Mouse (Mus musculus) forebrain, embryonic 11.5 days (tissue): Measurements from ENCODE around the gene Gemin4. TPM values are rescaled to one million over a fixed set of nuclear protein-coding genes. Genes with fewer than 3 reads are reported as not detected.

Experiments
- ATAC-seq: fragments of 200-750 bp; cut with Nextera tagmentation; replicated peaks from 2 replicates; pipeline ENCODE4 v1.8.0; 2017; ENCODE audit warnings: moderate TSS enrichment; ENCODE audit not compliant: low FRiP score
- DNase-seq: peaks from one replicate; pipeline ENCODE4 v3.0.0-alpha.2; 2017; ENCODE audit warnings: low spot score
- H3K27ac ChIP-seq: fragments of 300-500 bp; sonication (generic); 2 replicates; pipeline ENCODE4 v1.5.1; 2014; ENCODE audit warnings: low read depth, low read length
- H3K27me3 ChIP-seq: fragments of 300-500 bp; sonication (generic); 2 replicates; pipeline ENCODE4 v1.6.1; 2014; ENCODE audit warnings: mild to moderate bottlenecking, low read length, mixed read lengths; ENCODE audit not compliant: control insufficient read depth, insufficient read depth
- H3K36me3 ChIP-seq: fragments of 300-500 bp; sonication (generic); 2 replicates; pipeline ENCODE4 v1.6.1; 2014; ENCODE audit warnings: mild to moderate bottlenecking, low read length, moderate library complexity, mixed read lengths; ENCODE audit not compliant: control insufficient read depth, insufficient read depth
- H3K4me1 ChIP-seq: fragments of 300-500 bp; sonication (generic); replicated peaks from 2 replicates; pipeline ENCODE4 v1.6.1; 2014; ENCODE audit warnings: low read length, mixed read lengths; ENCODE audit not compliant: control insufficient read depth, insufficient read depth
- H3K4me2 ChIP-seq: fragments of 300-500 bp; sonication (generic); 2 replicates; pipeline ENCODE4 v1.6.1; 2014; ENCODE audit warnings: low read depth, mild to moderate bottlenecking, low read length, moderate library complexity, mixed read lengths; ENCODE audit not compliant: severe bottlenecking
- H3K4me3 ChIP-seq: fragments of 300-500 bp; sonication (generic); 2 replicates; pipeline ENCODE4 v1.5.1; 2014; ENCODE audit warnings: low read depth, low read length
- H3K9ac ChIP-seq: fragments of 300-500 bp; sonication (generic); 2 replicates; pipeline ENCODE4 v1.6.1; 2014; ENCODE audit warnings: low read length
- H3K9me3 ChIP-seq: fragments of 300-500 bp; sonication (generic); 2 replicates; pipeline ENCODE4 v1.6.1; 2016; ENCODE audit warnings: low read length, mixed read lengths; ENCODE audit not compliant: control insufficient read depth
- WGBS: fragments of 180-500 bp; shearing (Covaris S2); extraction: QIAGEN DNeasy Blood & Tissue Kit; methylation state at CpG from one replicate; pipeline ENCODE4 v1.1.7; 2014; 5-methylcytosine and 5-hydroxymethylcytosine counted together
- polyA plus RNA-seq: library from polyadenylated mRNA; unstranded; fragments of >200 nt; fragmentation: Nextera tagmentation; extraction: Ambion mirVana; gene quantifications from 2 replicates; pipeline ENCODE4 v1.2.1, GENCODE M21; 2014

Gemin4 gene
- polyA plus RNA-seq, 1 experiment from 2014 or later = 46.2 TPM

DNA sequence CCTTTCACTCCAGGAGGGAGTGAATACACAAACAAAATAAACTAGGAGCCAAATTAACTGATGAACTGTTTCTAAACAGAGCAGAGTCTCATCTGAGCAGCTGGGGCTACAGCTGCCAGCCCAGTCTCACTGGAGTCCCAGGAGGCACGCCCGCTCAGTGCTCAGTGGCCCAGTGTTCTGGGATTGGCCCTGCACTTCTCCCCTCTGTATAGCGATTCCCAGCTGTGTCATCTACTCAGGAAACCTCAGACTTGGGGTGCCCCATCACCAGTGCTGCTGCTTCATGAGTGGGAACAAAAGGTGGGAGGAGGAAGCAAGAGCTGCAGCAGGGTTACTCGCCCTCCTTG is 36.4 kb upstream of the Gemin4 start:
- Histone ChIP-seq H3K36me3 (no peaks in the 10 kb centered on the region; the same call in 1 of the 2 replicates), H3K9me3 (no peaks in the 10 kb centered on the region), H3K4me3 (no peak overlapping the region), H3K4me1 (peaks cover 5% of the 10 kb centered on the region; the same call in 1 of the 2 replicates), H3K9ac (no peak overlapping the region), H3K4me2 (no peak overlapping the region), H3K27me3 (no peaks in the 10 kb centered on the region), H3K27ac (peak overlapping the region; percentile 7; the same call in 1 of the 2 replicates)
- ATAC-seq (no peak), DNase-seq (no peak)
- WGBS = 76% methylated on average over 4 of the region's 4 CpGs

GRCm38 (mm10) chr11:76253145-76253917 is 35.9 kb upstream of the Gemin4 start:
- Histone ChIP-seq H3K27ac (0 out of 2 replicates have a peak overlapping the region, but pooled peaks have one; percentile 7), H3K9ac (no peak overlapping the region), H3K9me3 (no peaks in the 10 kb centered on the region), H3K4me1 (peaks cover 5% of the 10 kb centered on the region; the same call in 1 of the 2 replicates), H3K27me3 (no peaks in the 10 kb centered on the region), H3K4me3 (no peak overlapping the region), H3K36me3 (no peaks in the 10 kb centered on the region; the same call in 1 of the 2 replicates), H3K4me2 (no peak overlapping the region)
- 53% methylated on average over 5 of the region's 5 CpGs for WGBS
- ATAC-seq = peak; percentile 85
- peak; percentile 90 for DNase-seq

- DNase-seq (peak; percentile 45), ATAC-seq (no peak)
- Histone ChIP-seq H3K27ac (no peak overlapping the region), H3K4me1 (peaks cover 5% of the 10 kb centered on the region; the same call in 1 of the 2 replicates), H3K9me3 (no peaks in the 10 kb centered on the region), H3K36me3 (no peaks in the 10 kb centered on the region), H3K27me3 (no peaks in the 10 kb centered on the region), H3K9ac (no peak overlapping the region), H3K4me2 (no peak overlapping the region), H3K4me3 (no peak overlapping the region)
- 71% methylated on average over 3 of the region's 3 CpGs for WGBS
Measured at GRCm38 (mm10) chr11:76252036-76252435, 34.6 kb upstream of the Gemin4 start.

DNA sequence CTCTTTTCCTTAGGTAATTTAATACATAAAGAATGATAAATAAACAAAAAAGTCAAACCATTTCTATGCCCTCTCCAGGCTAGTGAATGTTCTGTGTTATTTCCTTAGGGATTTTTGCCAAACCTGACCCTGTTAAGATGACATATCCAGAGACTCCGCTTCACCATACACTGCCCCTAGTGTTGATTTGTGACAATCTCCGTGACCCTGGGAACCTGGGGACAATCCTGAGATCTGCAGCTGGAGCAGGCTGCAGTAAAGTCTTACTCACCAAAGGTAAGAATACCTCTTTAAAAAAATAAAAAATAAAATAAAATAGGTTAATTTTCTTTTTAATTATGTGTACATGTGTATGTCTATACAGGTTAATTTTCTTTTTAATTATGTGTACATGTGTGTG is 29.8 kb upstream of the Gemin4 start:
- no peak overlapping the region for H3K27ac ChIP-seq
- ATAC-seq (no peak), DNase-seq (no peak)
- H3K27me3 ChIP-seq = no peaks in the 10 kb centered on the region
- 61% methylated on average over 2 of the region's 2 CpGs for WGBS
- H3K4me1 ChIP-seq = peaks cover 3% of the 10 kb centered on the region
- no peaks in the 10 kb centered on the region for H3K9me3 ChIP-seq
- H3K4me2 ChIP-seq = no peak overlapping the region
- H3K9ac ChIP-seq = no peak overlapping the region
- H3K4me3 ChIP-seq = no peak overlapping the region
- no peaks in the 10 kb centered on the region for H3K36me3 ChIP-seq

DNA sequence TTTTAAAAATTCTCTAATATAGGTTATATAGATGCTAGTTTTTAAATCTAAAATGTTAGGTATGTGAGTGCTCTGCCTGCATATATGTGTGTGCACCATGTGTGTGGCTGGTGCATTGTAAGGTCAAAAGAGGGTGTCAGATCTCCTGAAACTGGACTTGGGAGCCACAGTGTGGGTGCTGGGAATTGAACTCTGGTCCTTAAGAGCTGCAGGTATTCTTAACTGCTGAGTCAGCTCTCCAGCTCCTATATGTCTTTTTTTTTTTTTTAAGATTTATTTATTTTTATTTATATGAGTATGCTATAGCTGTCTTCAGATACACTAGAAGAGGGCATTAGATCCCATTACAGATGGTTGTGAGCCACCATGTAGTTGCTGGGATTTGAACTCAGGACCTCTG is 29.0 kb upstream of the Gemin4 start:
- ATAC-seq (no peak), DNase-seq (no peak)
- peaks cover 3% of the 10 kb centered on the region for H3K4me1 ChIP-seq
- H3K9ac ChIP-seq = no peak overlapping the region
- H3K9me3 ChIP-seq = no peaks in the 10 kb centered on the region
- H3K27ac ChIP-seq = no peak overlapping the region
- no peaks in the 10 kb centered on the region for H3K36me3 ChIP-seq
- no peak overlapping the region for H3K4me2 ChIP-seq
- H3K4me3 ChIP-seq = no peak overlapping the region
- no peaks in the 10 kb centered on the region for H3K27me3 ChIP-seq

DNA sequence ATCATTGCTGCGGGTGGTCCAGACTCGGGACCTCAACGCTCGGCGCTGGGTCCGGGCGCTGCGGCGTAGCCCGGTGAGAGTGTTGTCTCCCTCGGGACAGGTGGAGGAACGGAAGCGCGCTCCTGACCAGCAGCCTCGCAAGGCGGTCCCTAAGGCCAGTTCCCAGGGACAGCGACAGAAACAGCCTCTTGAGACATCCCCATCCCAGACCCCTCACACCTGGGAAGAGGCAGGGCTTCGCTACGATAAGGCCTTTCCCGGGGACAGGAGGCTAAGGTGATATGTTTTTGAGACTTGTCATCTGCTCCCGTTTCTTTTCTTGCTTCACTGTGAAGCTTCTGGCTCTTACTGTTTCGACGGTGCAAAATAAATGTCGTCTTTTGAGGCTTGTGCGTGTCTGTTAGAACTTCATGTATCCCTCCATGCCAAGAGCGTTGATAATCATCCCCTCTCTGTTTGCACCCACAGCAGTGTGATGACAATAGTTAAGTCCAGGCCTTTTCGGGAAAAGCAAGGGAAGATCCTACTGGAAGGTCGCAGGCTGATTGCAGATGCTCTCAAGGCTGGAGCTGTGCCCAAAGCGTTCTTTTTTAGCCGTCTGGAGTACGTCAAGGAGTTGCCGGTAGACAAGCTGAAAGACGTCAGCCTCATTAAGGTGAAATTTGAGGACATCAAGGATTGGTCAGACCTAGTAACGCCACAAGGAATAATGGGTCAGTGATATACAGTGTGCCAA is 26.5 kb upstream of the Gemin4 start:
- no peaks in the 10 kb centered on the region for H3K9me3 ChIP-seq
- H3K4me2 ChIP-seq = peak overlapping the region; percentile 81
- H3K27ac ChIP-seq = no peak overlapping the region
- peak overlapping the region; percentile 81 for H3K9ac ChIP-seq
- peak overlapping the region; percentile 84 for H3K4me3 ChIP-seq
- no peaks in the 10 kb centered on the region for H3K27me3 ChIP-seq
- H3K4me1 ChIP-seq = peaks cover 3% of the 10 kb centered on the region
- no peaks in the 10 kb centered on the region for H3K36me3 ChIP-seq
- ATAC-seq (no peak), DNase-seq (no peak)
- WGBS = 3% methylated on average over 34 of the region's 34 CpGs

DNA sequence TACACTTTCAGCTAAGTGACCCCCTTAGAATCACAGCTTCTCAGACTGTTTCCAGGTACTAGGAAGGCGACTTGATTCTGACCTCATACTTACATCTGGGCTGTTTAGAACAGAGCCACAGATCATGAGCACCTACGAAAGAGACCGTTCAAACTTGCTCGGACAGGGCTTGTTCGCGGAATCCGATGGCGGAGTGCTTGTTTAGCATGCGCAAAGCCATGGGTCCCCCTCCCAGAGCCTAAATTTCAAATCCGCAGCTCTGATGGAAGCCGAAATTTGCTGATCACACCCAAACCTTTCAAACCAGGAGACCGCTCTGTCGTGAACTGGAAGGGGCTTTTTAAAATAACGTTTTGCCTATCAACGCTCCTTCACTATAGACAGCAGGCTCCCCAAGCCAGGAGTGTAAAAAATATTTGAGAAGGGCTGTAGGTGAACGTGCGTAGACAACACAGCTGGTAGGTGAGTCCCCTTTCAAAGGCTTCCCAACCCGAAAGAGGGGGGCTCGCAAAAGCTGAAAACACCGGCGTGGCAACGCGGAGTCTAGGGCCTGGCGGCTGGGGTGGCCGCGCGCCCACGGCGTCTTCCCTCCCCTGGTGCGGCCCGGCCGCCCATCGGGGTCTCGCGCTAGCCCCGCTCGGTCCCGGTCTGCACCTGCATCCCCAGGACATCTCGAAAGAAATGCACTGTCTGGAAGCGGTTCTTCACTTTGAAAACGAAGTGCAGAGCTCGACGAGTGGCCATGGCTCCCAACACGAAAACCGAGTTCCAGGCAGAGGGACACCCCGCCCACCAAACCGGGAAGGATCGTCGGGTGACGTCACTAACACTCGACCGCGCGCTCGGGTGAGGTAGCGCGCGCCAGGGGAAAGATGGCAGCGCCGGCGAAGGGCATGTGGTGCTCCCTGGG is 25.7 kb upstream of the Gemin4 start, which contains the start of the genes Mrm3 and Glod4:
Mrm3 (plus strand) TSS at position 815 of the 910 bp plus-strand sequence.
Glod4 (minus strand) TSS at position 825 of the 910 bp plus-strand sequence.
- under 1% methylated on average over 58 of the region's 61 CpGs for WGBS
- DNase-seq (peak; percentile 96), ATAC-seq (peak; percentile 89)
- H3K4me2 ChIP-seq = peak within 1 kb of the TSS; percentile 81
- H3K27me3 ChIP-seq = no peaks in the 10 kb centered on the region
- H3K27ac ChIP-seq = no peak within 1 kb of the TSS
- H3K9me3 ChIP-seq = no peaks in the 10 kb centered on the region
- peak within 1 kb of the TSS; percentile 81 for H3K9ac ChIP-seq
- peak within 1 kb of the TSS; percentile 84 for H3K4me3 ChIP-seq
- H3K36me3 ChIP-seq = no peaks in the 10 kb centered on the region
- H3K4me1 ChIP-seq = peaks cover 3% of the 10 kb centered on the region

DNA sequence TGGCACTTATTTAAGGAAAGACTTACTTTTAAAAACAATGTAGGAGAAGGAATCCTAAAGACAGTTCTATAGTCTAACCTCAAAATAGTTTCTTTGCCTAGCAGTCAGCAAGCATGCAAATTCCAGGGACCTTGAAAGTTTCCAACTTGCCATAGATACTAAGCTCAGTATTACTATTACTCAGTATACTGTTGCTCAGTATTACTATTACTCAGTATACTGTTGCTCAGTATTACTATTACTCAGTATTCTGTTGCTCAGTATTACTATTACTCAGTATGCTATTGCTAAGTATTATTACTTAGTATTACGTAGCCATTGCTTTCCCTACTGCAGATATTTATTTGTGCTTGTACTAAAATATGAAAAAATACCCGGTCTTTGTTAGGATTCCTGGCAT is 22.3 kb upstream of the Gemin4 start:
- WGBS = 93% methylated on average over 2 of the region's 2 CpGs
- Histone ChIP-seq H3K27me3 (no peaks in the 10 kb centered on the region), H3K36me3 (no peaks in the 10 kb centered on the region), H3K4me2 (no peak overlapping the region), H3K4me3 (no peak overlapping the region), H3K4me1 (peaks cover 3% of the 10 kb centered on the region; the same call in 1 of the 2 replicates), H3K27ac (no peak overlapping the region), H3K9me3 (no peaks in the 10 kb centered on the region), H3K9ac (no peak overlapping the region)
- DNase-seq (no peak), ATAC-seq (no peak)
